Comparison of ENCODE assay signal across 25 mouse cellular contexts in the genomic region with DNA sequence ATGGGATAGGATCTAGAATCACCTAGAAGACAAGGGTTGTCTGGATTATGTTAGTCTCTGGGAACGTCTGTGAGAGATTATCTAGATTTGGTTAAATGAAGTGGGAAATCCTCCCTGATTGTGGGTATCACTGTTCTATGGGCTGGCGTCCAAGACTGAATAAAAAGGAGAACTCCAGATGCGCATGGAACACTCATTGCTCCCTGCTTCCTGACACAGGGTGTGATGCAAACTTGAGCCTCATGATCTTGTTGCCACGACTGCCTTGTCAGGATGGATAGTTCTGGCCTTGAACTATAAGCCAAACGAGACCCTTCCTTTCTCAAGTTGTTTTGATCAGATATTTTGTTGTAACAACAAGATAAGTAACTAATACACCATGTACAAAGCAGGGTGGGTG. TPM values are rescaled to one million over a fixed set of nuclear protein-coding genes. Genes with fewer than 3 reads are reported as not detected.
"Had no signal": no experiment of that assay in that cellular context is flagged by ENCODE, and none has a peak within 500 bp of the region (broad histone marks: within the 10 kb centered on the region; RNA-seq: fewer than 3 reads in every experiment).

No protein-coding gene starts in this region.

- ATAC-seq: liver, postnatal 0 days; lung, postnatal 0 days; midbrain, embryonic 13.5 days; midbrain, embryonic 15.5 days had no signal

- H3K27ac ChIP-seq: liver, embryonic 15.5 days; lung, embryonic 15.5 days; midbrain, embryonic 13.5 days; midbrain, embryonic 15.5 days; neural tube, embryonic 12.5 days had no signal

- H3K4me2 ChIP-seq: liver, embryonic 15.5 days; lung, embryonic 15.5 days; midbrain, embryonic 11.5 days; midbrain, embryonic 13.5 days; midbrain, embryonic 15.5 days; neural tube, embryonic 12.5 days had no signal

- H3K9me3 ChIP-seq: liver, embryonic 15.5 days; lung, embryonic 15.5 days; megakaryocyte, embryonic 14.5 days; midbrain, embryonic 13.5 days; midbrain, embryonic 15.5 days; neural tube, embryonic 12.5 days had no signal

- H3K4me3 ChIP-seq: liver, embryonic 15.5 days; lung, embryonic 15.5 days; megakaryocyte, embryonic 14.5 days; midbrain, embryonic 13.5 days; midbrain, embryonic 15.5 days; neural tube, embryonic 12.5 days had no signal

- H3K27me3 ChIP-seq: liver, embryonic 15.5 days; lung, embryonic 15.5 days; midbrain, embryonic 13.5 days; midbrain, embryonic 15.5 days; neural tube, embryonic 12.5 days had no signal

- H3K36me3 ChIP-seq: liver, embryonic 15.5 days; lung, embryonic 15.5 days; midbrain, embryonic 13.5 days; midbrain, embryonic 15.5 days; neural tube, embryonic 12.5 days had no signal

- H3K9ac ChIP-seq: liver, embryonic 15.5 days; liver, postnatal 0 days; lung, embryonic 15.5 days; midbrain, embryonic 13.5 days; midbrain, embryonic 15.5 days; neural tube, embryonic 12.5 days had no signal

- DNase-seq: liver, postnatal 0 days; lung, adult 2 months; lung, postnatal 4 days; right cerebral cortex, postnatal 25 days; right cerebral cortex, postnatal 4 days; spleen, adult 18-20 months; thymus, adult 18-20 months; thymus, postnatal 14 days; thymus, postnatal 36 days had no signal

- H3K4me1 ChIP-seq: liver, embryonic 15.5 days; lung, embryonic 15.5 days; megakaryocyte, embryonic 14.5 days; midbrain, embryonic 13.5 days; midbrain, embryonic 15.5 days; neural tube, embryonic 12.5 days had no signal

RNA-seq across cellular contexts. Expression of gene Mrgpra6, which starts 33.9 kb away (rescaled TPM):
- total RNA-seq: midbrain, postnatal 0 days; monocyte, adult 5-6 weeks; neutrophil, adult 5-6 weeks had no signal
- polyA plus RNA-seq: liver, embryonic 15.5 days; liver, postnatal 0 days; lung, adult 2 months; lung, embryonic 15.5 days; lung, postnatal 0 days; midbrain, embryonic 11.5 days; midbrain, embryonic 13.5 days; midbrain, embryonic 15.5 days; midbrain, postnatal 0 days; neural tube, embryonic 12.5 days; neural tube, embryonic 14.5 days; small intestine, adult 2 months; stomach, embryonic 14.5 days; stomach, embryonic 16.5 days; thymus, postnatal 0 days had no signal

RNA-seq across cellular contexts. Expression of gene Ptpn5, which starts 37.3 kb away (rescaled TPM):
- total RNA-seq: monocyte, adult 5-6 weeks; neutrophil, adult 5-6 weeks had no signal
- polyA plus RNA-seq: liver, embryonic 15.5 days; liver, postnatal 0 days had no signal
